Mouse (Mus musculus) large intestine, adult 2 months (tissue): ENCODE measurements at regions not wholly inside any gene's neighbourhood (a gene's known extent, or its start where the extent isn't known, plus 50 kb on each side); places are given as distances from the start of the nearest gene placed in this dataset.

Source experiments
- DNase-seq: peaks from one replicate; pipeline ENCODE4 v3.0.0-alpha.2; 2012; ENCODE audit warnings: low read depth, low spot score
- WGBS: fragments of 180-500 bp; shearing (Covaris S2); methylation state at CpG from one replicate; pipeline ENCODE4 v1.1.7; 2018; 5-methylcytosine and 5-hydroxymethylcytosine counted together

DNA sequence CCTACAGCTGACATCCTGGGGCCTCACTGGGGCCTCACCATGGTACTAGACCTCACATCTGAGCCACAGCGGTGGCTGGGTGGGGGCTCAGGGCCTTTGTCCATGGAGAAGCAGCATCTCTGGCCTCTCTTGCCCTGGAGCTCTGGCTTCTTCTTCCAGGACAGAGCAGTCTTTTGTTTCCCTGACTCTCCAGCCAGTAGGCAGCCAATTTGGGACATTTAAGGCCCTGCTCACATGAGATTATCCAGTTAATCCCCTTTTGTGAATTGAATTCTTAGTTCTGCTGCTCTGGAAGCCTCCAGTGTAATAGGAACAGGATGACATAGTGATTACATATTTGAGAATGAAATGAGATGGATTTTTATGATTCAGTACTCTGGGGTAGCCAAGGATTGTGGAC lies 140.5 kb upstream of the Lyplal1 start:
- DNase-seq: no peak
- 69% methylated on average over 1 of the region's 1 CpGs for WGBS

DNA sequence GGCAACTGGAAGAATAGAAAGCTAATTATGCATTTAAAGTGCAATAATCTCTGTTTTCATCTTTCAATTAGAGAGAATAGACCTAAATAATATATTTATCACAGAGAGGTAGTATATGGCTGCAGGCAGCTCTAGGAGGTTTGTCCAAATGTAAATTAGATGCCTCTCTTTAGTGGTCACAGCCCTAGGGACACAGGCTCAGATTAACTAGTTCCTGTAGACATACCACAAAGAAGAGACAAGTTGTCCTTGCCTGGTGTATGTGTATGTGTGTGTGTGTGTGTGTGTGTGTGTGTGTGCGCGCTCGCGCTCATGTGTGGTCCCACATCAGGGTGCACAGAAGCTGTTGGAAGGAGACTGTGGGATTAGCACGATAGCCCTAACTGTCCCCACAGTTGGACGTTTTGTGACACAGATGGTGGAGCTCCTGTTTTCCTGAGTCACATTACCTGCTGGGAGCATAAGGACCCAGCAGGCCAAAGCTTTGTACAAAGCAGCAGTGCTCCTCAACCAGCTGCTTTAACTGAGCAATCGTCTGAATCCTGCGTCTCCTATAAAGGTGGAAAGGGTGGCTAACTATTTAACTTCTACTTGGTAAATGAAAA lies 138.5 kb upstream of the Lyplal1 start:
- DNase-seq: no peak
- 74% methylated on average over 8 of the region's 8 CpGs for WGBS

- no peak for DNase-seq
- 39% methylated on average over 3 of the region's 3 CpGs for WGBS
Measured at GRCm38 (mm10) chr1:186254500-186254899, 137.4 kb upstream of the Lyplal1 start.

- WGBS: 53% methylated on average over 4 of the region's 4 CpGs
- DNase-seq: no peak
Measured at GRCm38 (mm10) chr1:186252551-186252950, 135.4 kb upstream of the Lyplal1 start.

- no peak for DNase-seq
- 50% methylated on average over 4 of the region's 4 CpGs for WGBS
Measured at GRCm38 (mm10) chr1:186250316-186250715, 133.2 kb upstream of the Lyplal1 start.

- 59% methylated on average over 4 of the region's 4 CpGs for WGBS
- no peak for DNase-seq
Measured at GRCm38 (mm10) chr1:186249214-186249613, 132.1 kb upstream of the Lyplal1 start.

- DNase-seq: no peak
- 57% methylated on average over 7 of the region's 7 CpGs for WGBS
Measured at GRCm38 (mm10) chr1:186245723-186246440, 128.8 kb upstream of the Lyplal1 start.

- 94% methylated on average over 2 of the region's 2 CpGs for WGBS
- no peak for DNase-seq
Measured at GRCm38 (mm10) chr1:186241112-186241511, 124.0 kb upstream of the Lyplal1 start.

DNA sequence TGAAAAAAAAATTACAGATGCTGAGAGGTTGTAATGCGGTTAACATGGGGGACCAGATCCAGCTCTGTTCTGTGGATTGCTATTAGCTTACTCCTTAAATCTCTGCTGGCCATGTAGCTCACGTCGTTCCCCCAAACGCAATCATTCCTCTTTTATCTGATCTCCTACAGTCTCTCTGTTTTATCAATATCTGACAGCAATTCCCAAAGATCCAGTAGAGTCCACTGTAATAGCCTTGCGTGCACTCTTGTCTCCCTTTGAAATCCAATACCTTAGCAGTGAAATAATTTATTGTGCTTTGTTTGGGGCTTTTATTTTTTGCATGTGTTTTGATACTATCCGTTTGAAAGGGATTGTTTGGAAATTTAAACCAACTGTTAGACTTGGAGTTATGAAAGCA lies 120.4 kb upstream of the Lyplal1 start:
- 78% methylated on average over 6 of the region's 6 CpGs for WGBS
- DNase-seq: no peak

- DNase-seq: no peak
- 56% methylated on average over 7 of the region's 7 CpGs for WGBS
Measured at GRCm38 (mm10) chr1:186236267-186237020, 119.3 kb upstream of the Lyplal1 start.

- 73% methylated on average over 6 of the region's 6 CpGs for WGBS
- DNase-seq: no peak
Measured at GRCm38 (mm10) chr1:186234536-186234935, 117.4 kb upstream of the Lyplal1 start.

DNA sequence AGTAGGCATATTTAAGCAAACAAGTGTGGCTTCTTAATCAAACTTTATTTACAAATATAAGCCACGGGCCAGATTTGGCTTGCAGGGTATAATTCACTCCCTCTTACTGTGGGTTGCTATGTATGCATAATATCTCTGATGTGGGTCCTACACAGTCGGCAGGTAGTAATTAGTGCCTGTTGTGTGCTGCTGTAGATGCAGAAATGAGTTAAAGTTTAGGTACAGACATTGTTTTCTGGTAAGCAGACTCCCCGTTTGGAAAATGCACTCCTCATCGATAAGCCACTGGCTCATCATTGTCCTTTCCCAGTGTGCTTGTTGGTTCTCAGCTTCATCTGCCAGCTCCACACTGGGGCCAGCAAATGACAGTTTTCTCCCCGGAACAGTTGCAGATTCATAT lies 113.4 kb upstream of the Lyplal1 start:
- no peak for DNase-seq
- WGBS: 74% methylated on average over 5 of the region's 5 CpGs

- DNase-seq: no peak
- WGBS: 76% methylated on average over 6 of the region's 6 CpGs
Measured at GRCm38 (mm10) chr1:186229856-186230255, 112.7 kb upstream of the Lyplal1 start.

DNA sequence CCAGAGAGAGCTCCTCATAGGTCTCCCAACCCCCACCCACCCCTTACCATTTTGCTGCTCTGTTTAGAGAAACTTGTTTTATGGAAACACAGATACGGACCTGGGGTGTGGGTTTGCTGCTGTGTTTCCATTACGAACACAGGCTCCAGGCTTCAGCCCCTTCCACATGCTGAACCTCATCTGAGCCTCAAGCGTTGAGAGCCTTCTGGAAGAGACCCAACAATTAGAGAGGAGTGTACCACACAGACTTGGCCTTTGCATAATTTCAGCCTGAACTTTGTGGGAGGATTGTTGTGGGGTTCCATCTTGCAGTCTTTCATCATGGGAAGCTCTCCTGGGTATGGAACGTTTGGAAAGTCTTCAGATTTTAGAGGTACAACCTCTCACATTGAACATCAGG lies 111.3 kb upstream of the Lyplal1 start:
- DNase-seq: no peak
- 74% methylated on average over 4 of the region's 4 CpGs for WGBS

- WGBS: 48% methylated on average over 5 of the region's 5 CpGs
- no peak for DNase-seq
Measured at GRCm38 (mm10) chr1:186224231-186224630, 107.1 kb upstream of the Lyplal1 start.

DNA sequence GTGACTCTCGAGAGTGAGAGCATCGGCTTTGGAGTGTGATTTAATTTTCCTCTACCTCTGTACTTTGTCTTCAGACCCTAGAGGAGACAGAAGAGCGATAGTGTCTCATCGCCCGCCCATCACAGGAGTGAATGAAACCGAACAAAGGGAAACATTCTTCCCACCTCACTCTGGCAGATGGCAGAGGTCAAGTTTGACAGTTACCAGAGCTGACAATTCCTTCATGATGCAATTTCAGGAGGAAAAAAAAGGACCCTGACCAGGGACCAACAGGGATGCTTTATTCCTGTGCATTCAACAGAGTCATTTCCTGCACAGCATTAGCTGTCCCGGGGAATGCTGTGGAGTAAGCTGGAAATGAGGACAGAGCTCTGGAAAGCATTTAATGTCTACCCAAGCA lies 106.3 kb upstream of the Lyplal1 start:
- WGBS: 62% methylated on average over 7 of the region's 7 CpGs
- no peak for DNase-seq

DNA sequence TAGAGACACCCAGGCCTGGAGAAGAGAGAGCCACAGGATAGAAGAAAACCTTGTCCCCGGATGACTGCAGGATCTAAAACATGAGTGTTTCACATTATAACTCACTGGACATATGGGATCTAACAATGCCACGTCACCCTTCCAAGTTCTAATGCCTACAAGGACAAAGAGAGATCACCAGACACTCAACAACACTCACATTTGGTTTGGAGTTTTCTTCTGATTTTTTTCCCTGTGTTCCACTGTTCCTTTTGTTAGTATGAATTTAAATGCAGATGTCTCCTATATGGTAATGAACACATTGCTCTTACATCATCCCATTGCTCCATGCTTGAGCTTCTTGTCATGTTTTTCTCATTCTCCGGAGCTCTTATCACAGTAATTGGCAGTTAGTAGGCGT lies 101.9 kb upstream of the Lyplal1 start:
- WGBS: 83% methylated on average over 4 of the region's 4 CpGs
- DNase-seq: no peak

DNA sequence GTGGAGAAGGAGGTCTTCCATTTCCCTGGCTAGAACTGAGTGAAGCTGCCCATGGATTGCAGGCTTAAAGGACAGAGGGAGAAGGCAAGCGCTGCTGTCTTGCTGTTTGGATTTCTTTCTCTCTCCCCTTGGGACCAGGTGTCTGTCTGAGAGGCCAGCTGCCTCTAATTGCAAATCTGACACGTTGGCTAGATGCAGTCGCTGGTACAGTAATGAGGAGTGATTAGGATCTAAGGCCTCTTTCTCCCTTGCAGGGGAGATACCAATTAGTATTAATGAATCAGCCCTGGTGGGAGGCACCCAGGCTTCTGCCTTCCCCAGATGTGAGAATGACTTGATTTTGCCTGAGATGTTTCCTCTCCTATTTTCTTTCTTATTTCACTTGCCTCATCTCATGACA lies 100.1 kb upstream of the Lyplal1 start:
- no peak for DNase-seq
- 27% methylated on average over 3 of the region's 3 CpGs for WGBS

DNA sequence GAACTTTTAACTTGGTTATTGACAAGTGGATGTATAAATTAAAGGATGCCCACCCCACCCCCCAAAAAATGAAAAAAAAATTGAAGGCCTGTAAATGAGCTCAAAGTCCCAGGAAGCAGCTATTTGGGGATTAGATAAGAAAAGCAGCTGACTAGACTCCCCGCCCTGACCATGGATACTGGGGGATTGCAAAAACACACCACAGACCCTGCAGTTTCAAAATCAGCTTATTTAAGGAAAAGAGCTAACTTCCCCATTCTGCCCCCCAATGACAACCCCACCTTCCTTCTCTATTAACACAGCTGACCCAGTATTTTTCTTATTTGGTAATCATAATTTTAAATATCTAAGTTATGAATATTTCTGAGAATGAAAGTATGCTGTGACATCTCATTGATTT lies 87.0 kb upstream of the Lyplal1 start:
- 57% methylated on average over 1 of the region's 1 CpGs for WGBS
- DNase-seq: no peak

GRCm38 (mm10) chr1:186202536-186202935 lies 85.4 kb upstream of the Lyplal1 start:
- DNase-seq: no peak

DNA sequence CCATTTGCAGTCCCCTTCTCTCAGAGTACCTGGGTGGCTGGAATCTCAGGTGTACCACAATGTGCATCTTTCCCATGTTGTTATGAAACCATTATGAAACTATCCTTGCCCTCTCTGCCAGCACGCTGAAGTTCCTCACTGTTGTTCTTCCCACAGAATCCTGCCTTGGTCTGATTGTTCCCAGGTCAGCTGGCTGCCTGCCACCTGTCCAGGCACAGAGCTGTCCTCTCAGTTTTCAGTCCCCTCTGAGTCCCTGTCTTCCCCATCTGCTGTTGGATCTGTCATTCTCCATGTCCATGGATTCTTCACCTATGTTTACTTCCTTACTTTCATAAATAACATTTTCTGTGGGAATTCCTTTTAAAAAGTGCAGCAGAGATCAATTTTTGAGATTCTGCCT lies 81.3 kb upstream of the Lyplal1 start:
- no peak for DNase-seq
- WGBS: 66% methylated on average over 1 of the region's 1 CpGs
